Mouse (Mus musculus) brain, embryonic 14.5 days (tissue): ENCODE results near the gene Cdk5rap2.

ENCODE experiments used
- CTCF ChIP-seq: fragments of 200-500 bp; IDR thresholded peaks from 2 replicates; pipeline ENCODE4 v1.5.1; 2012; ENCODE audit warnings: inconsistent platforms, mild to moderate bottlenecking, moderate library complexity, borderline replicate concordance; ENCODE audit not compliant: insufficient read depth, insufficient read length; ENCODE audit errors: extremely low read depth
- POLR2A ChIP-seq: fragments of 200-500 bp; IDR thresholded peaks from 2 replicates; pipeline ENCODE4 v1.6.1; 2012; ENCODE audit warnings: mild to moderate bottlenecking, inconsistent platforms, borderline replicate concordance; ENCODE audit not compliant: poor library complexity, insufficient read depth, insufficient read length, severe bottlenecking; ENCODE audit errors: extremely low read depth

DNA sequence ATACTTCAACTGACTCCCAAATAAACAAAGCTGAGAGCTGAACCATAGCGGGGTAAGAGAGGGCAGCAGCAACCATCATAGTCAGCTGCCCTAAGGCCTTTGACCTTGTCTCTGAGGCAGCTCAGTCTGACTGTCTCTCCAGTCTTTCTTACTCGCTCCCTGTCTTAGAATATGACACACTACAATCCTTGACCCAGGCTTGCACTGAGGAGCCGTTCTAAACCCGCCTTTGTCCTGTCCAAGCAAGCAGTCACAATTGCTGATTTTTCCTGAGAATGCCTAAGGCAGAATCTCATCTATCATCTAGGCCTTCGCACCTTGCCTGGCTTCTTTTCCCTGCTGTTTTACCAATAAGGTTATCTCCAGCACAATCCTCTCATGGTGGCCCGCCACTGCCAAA is 164.5 kb downstream of the Cdk5rap2 start:
- TF ChIP-seq CTCF (no peak), POLR2A (no peak)
